Mouse (Mus musculus): ENCODE data around the gene B4galnt1. TPM values are rescaled to one million over a fixed set of nuclear protein-coding genes. Genes with fewer than 3 reads are reported as not detected.
"Not testable (repeated sequence)": the region's sequence is repeated elsewhere in the genome, so short reads cannot be mapped to it uniquely, and the experiment has no call there.

Gene B4galnt1
- polyA plus RNA-seq, 1 experiment from 2014 or later: 2.4 TPM

DNA sequence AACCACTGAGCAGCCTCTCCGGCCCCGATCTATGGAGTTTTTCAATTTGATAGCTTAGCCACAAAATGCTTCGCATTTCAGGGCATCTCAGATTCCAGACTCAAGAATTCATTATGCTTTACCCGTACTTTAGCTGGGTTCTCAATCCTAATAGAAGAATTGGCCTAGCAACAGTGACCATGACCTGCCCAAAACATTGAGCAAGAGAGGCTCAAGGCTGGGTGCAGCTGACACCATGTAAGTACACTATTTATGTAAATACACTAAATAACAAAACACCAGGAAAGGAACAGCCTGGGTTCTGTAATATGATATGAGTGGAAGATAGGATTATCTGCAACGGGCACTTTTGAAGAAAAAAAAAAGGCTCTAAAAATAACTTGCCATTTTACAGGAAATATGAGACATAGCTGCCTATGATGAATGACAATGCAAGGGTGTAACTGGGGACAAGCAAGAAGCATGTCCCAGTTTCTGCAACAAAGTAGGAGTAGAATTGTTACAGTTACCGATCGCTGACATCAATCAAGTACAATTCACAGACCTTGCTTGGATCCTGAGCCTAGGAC, 37.2 kb upstream of the B4galnt1 start:
- Histone ChIP-seq H3K27ac (ENCODE audit: poor library complexity, severe bottlenecking) (no peak overlapping the region), H3K4me3 (no peak overlapping the region), H3K9me3 (replicated peaks) (no peaks in the 10 kb centered on the region), H3K27me3 (replicated peaks) (0 out of 2 replicates have a peak, but pooled peaks cover 4% of the 10 kb centered on the region), H3K4me2 (no peak overlapping the region), H3K4me1 (replicated peaks) (peaks cover 3% of the 10 kb centered on the region; the same call in 1 of the 2 replicates), H3K9ac (no peak overlapping the region), H3K36me3 (no peaks in the 10 kb centered on the region)
- 71% methylated on average over 7 of the region's 7 CpGs for WGBS
- no peak for ATAC-seq (ENCODE audit: insufficient number of reproducible peaks, low FRiP score)

DNA sequence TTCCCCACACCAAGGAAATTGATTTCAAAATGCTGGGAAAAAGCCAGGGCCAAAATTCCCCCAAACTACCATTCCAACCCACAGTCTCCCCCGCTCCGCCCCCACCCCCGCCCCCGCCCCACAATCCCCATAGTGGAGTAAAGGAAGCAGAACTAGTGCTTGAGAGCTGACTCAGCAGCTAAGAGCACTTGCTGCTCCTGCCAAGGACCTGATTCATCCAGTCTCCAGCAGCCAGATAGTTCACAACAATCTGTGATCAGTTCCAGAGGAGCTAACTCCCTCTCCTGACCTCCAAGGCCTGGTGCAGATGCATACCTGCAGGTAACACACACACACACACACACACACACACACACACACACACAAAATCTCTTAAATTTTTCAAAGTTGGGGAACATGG, 35.6 kb upstream of the B4galnt1 start:
- H3K4me3 ChIP-seq: no peak overlapping the region
- no peaks in the 10 kb centered on the region for H3K9me3 ChIP-seq (replicated peaks)
- H3K4me2 ChIP-seq: no peak overlapping the region
- H3K4me1 ChIP-seq (replicated peaks): no peaks in the 10 kb centered on the region
- 0 out of 2 replicates have a peak, but pooled peaks cover 4% of the 10 kb centered on the region for H3K27me3 ChIP-seq (replicated peaks)
- no peak for ATAC-seq (ENCODE audit: insufficient number of reproducible peaks, low FRiP score)
- no peak overlapping the region for H3K9ac ChIP-seq
- WGBS: 66% methylated on average over 4 of the region's 4 CpGs
- no peaks in the 10 kb centered on the region for H3K36me3 ChIP-seq
- H3K27ac ChIP-seq (ENCODE audit: poor library complexity, severe bottlenecking): no peak overlapping the region

DNA sequence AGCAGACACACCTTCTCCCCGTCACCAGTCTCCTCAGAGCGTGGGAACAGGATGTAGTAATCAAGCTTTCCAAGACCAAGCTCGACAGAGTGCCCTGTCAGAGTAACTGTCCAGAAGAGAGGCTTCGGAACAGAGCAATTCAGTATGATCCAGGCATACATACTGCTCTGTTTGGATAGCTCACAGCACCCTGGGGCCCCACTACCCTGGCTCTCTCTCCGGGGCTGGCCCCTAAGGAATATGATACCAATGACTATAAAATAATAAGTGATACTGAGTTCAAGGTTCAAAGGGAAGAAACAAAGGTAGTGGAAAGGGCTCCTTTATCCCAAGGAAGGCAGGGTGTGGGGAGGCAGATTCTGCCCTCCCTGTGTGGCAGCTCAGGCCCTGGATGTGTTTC, 32.6 kb upstream of the B4galnt1 start:
- Histone ChIP-seq H3K27ac (ENCODE audit: poor library complexity, severe bottlenecking) (no peak overlapping the region), H3K4me1 (replicated peaks) (peaks cover 5% of the 10 kb centered on the region; the same call in 1 of the 2 replicates), H3K9ac (no peak overlapping the region), H3K36me3 (no peaks in the 10 kb centered on the region), H3K4me3 (no peak overlapping the region), H3K27me3 (replicated peaks) (0 out of 2 replicates have a peak, but pooled peaks cover 4% of the 10 kb centered on the region), H3K9me3 (replicated peaks) (no peaks in the 10 kb centered on the region), H3K4me2 (no peak overlapping the region)
- 51% methylated on average over 5 of the region's 5 CpGs for WGBS
- no peak for ATAC-seq (ENCODE audit: insufficient number of reproducible peaks, low FRiP score)

DNA sequence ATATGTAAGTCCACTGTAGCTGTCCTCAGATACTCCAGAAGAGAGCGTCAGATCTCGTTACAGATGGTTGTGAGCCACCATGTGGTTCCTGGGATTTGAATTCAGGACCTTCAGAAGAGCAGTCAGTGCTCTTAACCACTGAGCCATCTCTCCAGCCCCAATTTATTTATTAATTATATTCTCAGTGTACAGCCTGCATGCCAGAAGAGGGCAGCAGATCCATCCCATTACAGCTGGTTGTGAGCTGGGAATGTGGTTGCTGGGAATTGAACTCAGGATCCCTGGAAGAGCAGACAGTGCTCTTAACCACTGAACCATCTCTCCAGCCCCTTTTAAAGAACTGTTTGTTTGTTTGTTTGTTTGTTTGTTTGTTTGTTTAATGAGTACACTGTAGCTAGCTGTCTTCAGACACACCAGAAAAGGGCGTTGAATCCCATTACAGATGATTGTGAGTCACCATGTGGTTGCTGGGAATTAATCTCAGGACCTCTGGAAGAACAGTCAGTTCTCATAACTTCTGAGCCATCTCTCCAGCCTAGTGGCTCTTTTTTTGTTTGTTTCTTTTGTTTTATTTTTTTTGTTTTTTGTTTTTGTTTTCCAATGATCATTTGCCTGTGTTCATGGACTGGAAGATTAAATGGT, 30.5 kb upstream of the B4galnt1 start:
- not testable (repeated sequence) for H3K4me3 ChIP-seq; H3K27me3 ChIP-seq (replicated peaks); H3K4me1 ChIP-seq (replicated peaks); H3K9me3 ChIP-seq (replicated peaks); ATAC-seq (ENCODE audit: insufficient number of reproducible peaks, low FRiP score); H3K27ac ChIP-seq (ENCODE audit: poor library complexity, severe bottlenecking); H3K4me2 ChIP-seq; H3K9ac ChIP-seq; H3K36me3 ChIP-seq
- 83% methylated on average over 3 of the region's 3 CpGs for WGBS

DNA sequence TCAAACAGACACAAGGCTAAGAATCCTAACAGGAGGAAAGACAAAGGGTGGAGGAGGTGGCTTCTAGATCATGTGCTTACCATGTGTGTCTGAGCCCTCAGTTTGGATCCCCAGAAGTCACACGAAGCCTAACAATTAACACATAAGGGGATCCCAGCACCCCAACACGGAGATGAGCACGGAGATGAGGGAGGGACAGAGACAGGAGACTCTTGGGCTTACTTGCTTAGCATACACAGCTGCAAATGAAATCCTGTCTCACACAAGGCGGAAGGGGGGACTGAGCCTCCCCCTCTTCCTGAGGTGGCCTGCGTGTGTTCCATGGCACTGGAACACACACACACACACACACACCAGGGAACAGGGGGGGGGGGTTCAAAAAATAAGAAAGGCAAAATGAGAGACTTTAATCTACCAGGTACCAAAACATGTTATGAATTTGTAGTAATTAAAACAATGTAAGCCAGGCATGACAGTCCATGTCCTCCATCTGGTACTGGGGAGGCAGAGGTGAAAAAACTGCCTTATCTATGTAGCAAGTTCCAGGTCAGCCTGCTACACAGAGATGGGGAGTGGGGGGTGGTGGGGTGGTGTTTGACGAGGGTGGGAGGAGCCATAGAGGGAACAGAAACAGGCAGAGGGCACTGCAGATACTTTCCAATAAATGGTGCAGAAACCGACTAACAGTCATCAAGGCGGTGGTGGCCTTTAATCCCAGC, 29.7 kb upstream of the B4galnt1 start:
- 35% methylated on average over 8 of the region's 8 CpGs for WGBS
- peak; percentile 52; the same call in 1 of the 2 replicates for ATAC-seq (ENCODE audit: insufficient number of reproducible peaks, low FRiP score)
- Histone ChIP-seq H3K9me3 (replicated peaks) (no peaks in the 10 kb centered on the region), H3K27ac (ENCODE audit: poor library complexity, severe bottlenecking) (no peak overlapping the region), H3K27me3 (replicated peaks) (0 out of 2 replicates have a peak, but pooled peaks cover 4% of the 10 kb centered on the region), H3K4me1 (replicated peaks) (peaks cover 5% of the 10 kb centered on the region; the same call in 1 of the 2 replicates), H3K4me2 (no peak overlapping the region), H3K9ac (no peak overlapping the region), H3K36me3 (no peaks in the 10 kb centered on the region), H3K4me3 (no peak overlapping the region)

DNA sequence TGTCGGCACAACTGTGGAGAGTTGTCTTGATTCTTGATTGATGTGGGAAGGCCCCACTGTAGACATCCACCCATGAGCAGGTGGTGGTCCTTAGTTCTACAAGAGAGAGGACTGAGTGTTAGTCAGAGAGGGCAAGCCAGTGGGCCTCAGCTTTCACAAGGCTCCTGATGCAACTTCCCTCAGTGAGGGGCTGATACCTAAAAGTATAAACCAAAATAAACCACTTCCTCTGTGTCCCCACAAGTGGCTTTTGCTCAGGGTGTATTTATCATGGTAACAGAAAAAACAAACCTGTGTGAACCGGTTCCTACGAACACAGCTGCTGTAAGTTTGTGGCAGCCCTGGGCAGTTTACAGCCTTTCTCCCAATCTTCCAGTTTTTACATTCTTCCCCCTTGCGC, 28.5 kb upstream of the B4galnt1 start:
- H3K9ac ChIP-seq: no peak overlapping the region
- H3K27ac ChIP-seq (ENCODE audit: poor library complexity, severe bottlenecking): no peak overlapping the region
- H3K4me1 ChIP-seq (replicated peaks): peaks cover 5% of the 10 kb centered on the region; the same call in 1 of the 2 replicates
- no peaks in the 10 kb centered on the region for H3K27me3 ChIP-seq (replicated peaks)
- WGBS: 82% methylated on average over 4 of the region's 4 CpGs
- no peaks in the 10 kb centered on the region for H3K9me3 ChIP-seq (replicated peaks)
- H3K36me3 ChIP-seq: no peaks in the 10 kb centered on the region
- no peak overlapping the region for H3K4me3 ChIP-seq
- no peak overlapping the region for H3K4me2 ChIP-seq
- ATAC-seq (ENCODE audit: insufficient number of reproducible peaks, low FRiP score): no peak

DNA sequence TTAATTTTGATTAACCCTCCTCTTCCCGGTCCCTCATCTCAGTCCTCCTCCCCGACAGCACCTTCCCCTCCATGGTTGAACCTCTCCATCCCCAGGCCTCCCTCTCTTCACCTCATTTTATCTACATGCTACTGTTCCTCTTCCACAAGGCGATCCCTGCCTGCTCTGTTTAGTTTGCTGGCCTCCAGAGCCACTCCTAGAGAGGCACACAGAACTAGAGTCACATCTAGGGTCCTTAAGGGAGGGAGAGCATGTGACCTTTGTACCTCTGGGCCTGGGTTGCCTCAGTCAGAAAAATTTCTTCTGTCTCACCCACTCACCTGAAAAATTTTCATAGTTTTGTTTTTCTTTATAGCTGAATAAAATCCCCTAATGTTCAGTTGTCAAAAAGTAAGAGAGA, 27.1 kb upstream of the B4galnt1 start:
- Histone ChIP-seq H3K27me3 (replicated peaks) (no peaks in the 10 kb centered on the region), H3K9ac (no peak overlapping the region), H3K4me1 (replicated peaks) (peaks cover 5% of the 10 kb centered on the region; the same call in 1 of the 2 replicates), H3K36me3 (no peaks in the 10 kb centered on the region), H3K27ac (ENCODE audit: poor library complexity, severe bottlenecking) (no peak overlapping the region), H3K4me2 (no peak overlapping the region), H3K4me3 (no peak overlapping the region), H3K9me3 (replicated peaks) (no peaks in the 10 kb centered on the region)
- WGBS: 73% methylated on average over 3 of the region's 3 CpGs
- no peak for ATAC-seq (ENCODE audit: insufficient number of reproducible peaks, low FRiP score)

DNA sequence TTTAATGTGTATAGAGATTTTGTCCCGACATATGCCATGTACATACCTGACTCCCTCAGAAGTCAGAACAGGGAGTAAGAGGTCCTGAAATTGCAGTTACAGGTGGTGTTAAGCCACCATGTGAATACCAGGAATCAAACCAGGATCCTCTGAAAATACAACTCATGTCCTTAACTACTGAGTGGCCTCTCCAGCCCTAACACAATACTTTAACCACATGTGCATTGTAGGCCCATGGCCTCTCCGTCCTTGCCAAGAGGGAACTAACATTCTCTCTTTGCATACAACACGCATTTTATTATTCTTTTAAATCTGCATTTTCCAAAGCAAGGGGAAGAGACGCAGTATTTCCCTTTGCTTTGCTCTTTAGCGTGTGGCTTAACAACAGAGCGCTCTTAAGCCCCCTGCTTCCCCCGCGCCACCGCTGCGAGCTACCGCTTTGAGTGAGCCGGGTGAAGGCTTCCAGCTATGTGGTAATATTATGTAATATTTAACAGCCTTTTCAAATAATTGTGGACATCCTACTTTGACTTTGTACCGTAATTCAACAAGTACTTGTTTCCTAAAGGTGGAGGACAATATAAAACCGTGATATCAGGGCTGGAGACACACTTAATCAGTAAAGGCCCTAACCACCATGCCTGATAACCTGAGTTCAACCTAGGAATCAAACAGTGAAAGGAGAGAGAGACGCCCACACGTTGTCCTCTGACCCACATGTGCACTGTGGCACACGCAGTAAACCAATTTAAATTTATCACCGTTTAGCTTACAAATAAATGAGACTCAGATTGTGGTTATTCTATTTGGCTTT, 26.5 kb upstream of the B4galnt1 start:
- H3K27ac ChIP-seq (ENCODE audit: poor library complexity, severe bottlenecking): no peak overlapping the region
- no peak for ATAC-seq (ENCODE audit: insufficient number of reproducible peaks, low FRiP score)
- no peak overlapping the region for H3K9ac ChIP-seq
- peaks cover 5% of the 10 kb centered on the region; the same call in 1 of the 2 replicates for H3K4me1 ChIP-seq (replicated peaks)
- H3K36me3 ChIP-seq: no peaks in the 10 kb centered on the region
- H3K4me3 ChIP-seq: no peak overlapping the region
- H3K27me3 ChIP-seq (replicated peaks): no peaks in the 10 kb centered on the region
- no peak overlapping the region for H3K4me2 ChIP-seq
- H3K9me3 ChIP-seq (replicated peaks): no peaks in the 10 kb centered on the region
- whole genome bisulfite sequencing: 85% methylated on average over 18 of the region's 18 CpGs

DNA sequence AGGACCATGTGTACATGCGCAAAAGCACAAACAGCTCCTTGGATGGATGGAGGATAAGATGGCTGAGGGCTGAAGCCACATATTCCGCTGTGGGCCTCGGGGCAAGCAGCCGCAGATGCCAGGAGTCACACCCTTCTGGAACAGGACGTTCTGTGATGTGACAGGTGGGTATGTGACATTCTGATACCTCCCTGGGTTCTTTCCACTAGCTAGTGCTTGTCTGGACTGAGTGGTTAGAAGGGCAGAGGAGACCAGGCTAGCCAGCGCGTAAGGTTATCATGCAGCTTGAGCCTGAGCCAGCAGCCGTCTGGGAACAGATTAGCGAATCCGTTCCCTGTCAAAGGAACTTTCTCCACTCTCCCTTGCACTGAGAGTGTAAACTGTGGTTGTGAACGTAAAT, 24.1 kb upstream of the B4galnt1 start:
- ATAC-seq (ENCODE audit: insufficient number of reproducible peaks, low FRiP score): no peak
- no peak overlapping the region for H3K4me2 ChIP-seq
- no peaks in the 10 kb centered on the region for H3K27me3 ChIP-seq (replicated peaks)
- WGBS: 72% methylated on average over 11 of the region's 11 CpGs
- no peak overlapping the region for H3K9ac ChIP-seq
- no peak overlapping the region for H3K27ac ChIP-seq (ENCODE audit: poor library complexity, severe bottlenecking)
- no peaks in the 10 kb centered on the region for H3K4me1 ChIP-seq (replicated peaks)
- H3K4me3 ChIP-seq: no peak overlapping the region
- H3K9me3 ChIP-seq (replicated peaks): no peaks in the 10 kb centered on the region
- no peaks in the 10 kb centered on the region for H3K36me3 ChIP-seq

DNA sequence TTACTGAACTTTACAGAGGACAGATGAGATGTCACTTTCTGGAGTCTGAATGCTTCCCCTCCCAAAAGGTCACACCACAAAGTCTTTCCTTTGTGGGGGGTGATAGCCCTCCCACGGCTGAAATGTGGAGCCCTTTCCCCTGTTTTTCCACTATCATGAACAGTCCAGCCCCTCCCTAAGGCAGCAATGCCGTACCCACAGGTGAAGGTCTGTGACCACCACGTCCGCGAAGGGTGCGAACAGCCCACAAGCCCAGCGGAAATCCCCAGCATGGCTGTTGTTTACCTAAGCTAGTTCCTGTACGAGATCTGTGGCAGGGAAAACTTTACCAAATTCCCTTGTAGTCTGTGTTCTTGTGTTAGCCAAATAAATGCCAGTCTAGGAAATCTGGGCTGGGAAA, 23.5 kb upstream of the B4galnt1 start:
- no peak for ATAC-seq (ENCODE audit: insufficient number of reproducible peaks, low FRiP score)
- Histone ChIP-seq H3K27ac (ENCODE audit: poor library complexity, severe bottlenecking) (no peak overlapping the region), H3K4me1 (replicated peaks) (no peaks in the 10 kb centered on the region), H3K9me3 (replicated peaks) (no peaks in the 10 kb centered on the region), H3K9ac (no peak overlapping the region), H3K36me3 (no peaks in the 10 kb centered on the region), H3K4me2 (no peak overlapping the region), H3K27me3 (replicated peaks) (no peaks in the 10 kb centered on the region), H3K4me3 (no peak overlapping the region)
- 64% methylated on average over 8 of the region's 8 CpGs for WGBS

DNA sequence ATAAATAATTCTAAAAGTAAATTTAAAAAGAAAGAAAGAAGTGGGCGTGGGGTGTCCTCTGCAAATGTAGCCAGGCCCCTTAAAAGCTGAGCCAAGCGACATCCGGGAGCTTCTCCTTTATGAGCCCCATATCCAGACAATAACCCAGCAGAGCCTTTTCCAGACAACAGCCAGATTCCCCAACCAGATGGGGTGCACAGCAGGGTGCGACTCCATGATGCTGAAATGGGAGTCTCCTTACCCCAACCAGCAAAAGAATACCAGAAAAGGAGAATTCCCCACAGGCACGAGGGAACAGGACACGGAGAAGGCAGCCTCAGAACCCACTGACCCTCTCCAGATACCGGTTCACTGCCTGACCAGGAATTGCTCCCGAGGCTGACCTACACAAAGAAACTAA, 21.8 kb upstream of the B4galnt1 start:
- WGBS: 82% methylated on average over 8 of the region's 8 CpGs
- Histone ChIP-seq H3K36me3 (no peaks in the 10 kb centered on the region), H3K9ac (no peak overlapping the region), H3K9me3 (replicated peaks) (no peaks in the 10 kb centered on the region), H3K4me1 (replicated peaks) (no peaks in the 10 kb centered on the region), H3K4me3 (no peak overlapping the region), H3K27me3 (replicated peaks) (no peaks in the 10 kb centered on the region), H3K4me2 (no peak overlapping the region), H3K27ac (ENCODE audit: poor library complexity, severe bottlenecking) (no peak overlapping the region)
- no peak for ATAC-seq (ENCODE audit: insufficient number of reproducible peaks, low FRiP score)
